Mouse (Mus musculus) spleen, adult 2 months (tissue): ENCODE results near the gene Rtp1.

Source experiments
- CTCF ChIP-seq: fragments of 200-500 bp; IDR thresholded peaks from 2 replicates; pipeline ENCODE4 v1.5.1; 2011; ENCODE audit warnings: mild to moderate bottlenecking, inconsistent platforms; ENCODE audit not compliant: insufficient read depth, insufficient read length, insufficient replicate concordance; ENCODE audit errors: extremely low read depth
- POLR2A ChIP-seq: fragments of 200-500 bp; IDR thresholded peaks from 2 replicates; pipeline ENCODE4 v1.6.1; 2011; ENCODE audit warnings: low read depth, low read length, inconsistent platforms

DNA sequence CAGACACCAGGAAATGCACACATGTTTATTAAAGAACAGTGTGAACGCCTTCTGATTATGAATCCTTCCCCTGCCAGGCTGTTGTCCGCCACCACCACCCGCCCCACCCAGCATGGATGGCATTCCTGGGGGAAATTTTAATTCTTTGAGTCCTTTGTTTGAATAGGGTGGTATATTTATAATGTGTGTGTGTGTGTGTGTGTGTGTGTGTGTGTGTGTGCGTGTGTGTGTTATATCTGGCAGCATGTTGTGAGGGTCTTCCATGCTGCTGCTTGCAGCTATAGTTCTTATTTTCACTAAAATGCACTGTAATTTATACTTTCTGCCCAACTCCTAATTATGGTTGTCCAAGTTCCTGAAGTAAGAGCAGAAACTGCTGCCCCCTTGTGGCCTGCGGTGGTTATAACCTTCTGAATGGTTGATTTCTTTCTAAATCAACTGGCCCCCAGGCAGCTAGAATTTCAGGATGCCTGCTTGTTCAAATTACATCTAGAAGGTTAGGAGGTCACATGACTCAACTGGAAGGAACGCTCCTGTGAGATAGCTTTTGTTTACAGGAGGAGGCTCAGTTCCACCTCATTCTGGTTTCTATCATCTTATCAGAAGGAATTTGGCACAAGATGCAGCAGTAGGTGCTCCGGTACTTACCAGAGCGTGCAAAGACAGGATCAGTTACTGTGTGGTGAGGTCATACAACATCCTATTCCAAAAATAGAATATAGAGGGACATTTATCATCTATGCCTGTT, 25.8 kb upstream of the Rtp1 start:
- TF ChIP-seq CTCF: peak; percentile 39; the same call in 1 of the 2 replicates
- no peak for TF ChIP-seq POLR2A
